Mouse (Mus musculus): ENCODE measurements around the gene Vmo1. TPM values are rescaled to one million over a fixed set of nuclear protein-coding genes. Genes with fewer than 3 reads are reported as not detected.

The Vmo1 gene
- polyA plus RNA-seq, 1 experiment from 2014 or later, result 1.0 TPM

GRCm38 (mm10) chr11:70469764-70470163 is 44.7 kb downstream of the Vmo1 start:
- no peak overlapping the region for H3K4me2 ChIP-seq (ENCODE audit: low read depth, low read length)
- no peaks in the 10 kb centered on the region for H3K4me1 ChIP-seq (ENCODE audit: insufficient read depth)
- no peak for TF ChIP-seq CTCF (IDR thresholded peaks at IDR 0.05; ENCODE audit: low read depth)
- 77% methylated on average over 3 of the region's 3 CpGs for WGBS (ENCODE audit: insufficient replicate concordance)
- no peak for ATAC-seq
- no peak overlapping the region for H3K9ac ChIP-seq (replicated peaks)
- no peak overlapping the region for H3K27ac ChIP-seq (ENCODE audit: low read depth)
- no peak overlapping the region for H3K4me3 ChIP-seq (ENCODE audit: low read depth, low read length)
- peaks cover 17% of the 10 kb centered on the region for H3K27me3 ChIP-seq (ENCODE audit: insufficient read depth, low read length)
- H3K36me3 ChIP-seq (replicated peaks; ENCODE audit: insufficient read depth, low read length), result no peaks in the 10 kb centered on the region
- DNase-seq, result no peak
- no peaks in the 10 kb centered on the region for H3K9me3 ChIP-seq (ENCODE audit: low read length)

GRCm38 (mm10) chr11:70467902-70468619 is 46.4 kb downstream of the Vmo1 start:
- H3K9ac ChIP-seq (replicated peaks), result no peak overlapping the region
- H3K4me2 ChIP-seq (ENCODE audit: low read depth, low read length), result no peak overlapping the region
- DNase-seq (no peak), ATAC-seq (peak; percentile 38; the same call in 1 of the 2 replicates)
- H3K27me3 ChIP-seq (ENCODE audit: insufficient read depth, low read length), result peaks cover 24% of the 10 kb centered on the region
- H3K27ac ChIP-seq (ENCODE audit: low read depth), result peak overlapping the region; percentile 66; the same call in 1 of the 2 replicates
- H3K4me1 ChIP-seq (ENCODE audit: insufficient read depth), result no peaks in the 10 kb centered on the region
- TF ChIP-seq CTCF (IDR thresholded peaks at IDR 0.05; ENCODE audit: low read depth) (no peak), EP300 (IDR thresholded peaks at IDR 0.05; ENCODE audit: low read depth) (no peak)
- no peak overlapping the region for H3K4me3 ChIP-seq (ENCODE audit: low read depth, low read length)
- no peaks in the 10 kb centered on the region for H3K9me3 ChIP-seq (ENCODE audit: low read length)
- WGBS (ENCODE audit: insufficient replicate concordance), result 54% methylated on average over 5 of the region's 5 CpGs
- H3K36me3 ChIP-seq (replicated peaks; ENCODE audit: insufficient read depth, low read length), result no peaks in the 10 kb centered on the region

- WGBS (ENCODE audit: insufficient replicate concordance), result 43% methylated on average over 23 of the region's 23 CpGs
- H3K9me3 ChIP-seq (ENCODE audit: low read length), result no peaks in the 10 kb centered on the region
- no peaks in the 10 kb centered on the region for H3K4me1 ChIP-seq (ENCODE audit: insufficient read depth)
- H3K4me2 ChIP-seq (ENCODE audit: low read depth, low read length), result peak overlapping the region; percentile 46
- peaks cover 24% of the 10 kb centered on the region for H3K27me3 ChIP-seq (ENCODE audit: insufficient read depth, low read length)
- TF ChIP-seq CTCF (IDR thresholded peaks at IDR 0.05; ENCODE audit: low read depth) (no peak), EP300 (IDR thresholded peaks at IDR 0.05; ENCODE audit: low read depth) (no peak)
- H3K27ac ChIP-seq (ENCODE audit: low read depth), result no peak overlapping the region
- DNase-seq, result no peak
- no peaks in the 10 kb centered on the region for H3K36me3 ChIP-seq (replicated peaks; ENCODE audit: insufficient read depth, low read length)
- H3K4me3 ChIP-seq (ENCODE audit: low read depth, low read length), result peak overlapping the region; percentile 14
- no peak overlapping the region for H3K9ac ChIP-seq (replicated peaks)
- ATAC-seq, result no peak
Observed at GRCm38 (mm10) chr11:70465824-70466223, 48.6 kb downstream of the Vmo1 start.

GRCm38 (mm10) chr11:70465211-70465610 is 49.2 kb downstream of the Vmo1 start:
- Histone ChIP-seq H3K9me3 (ENCODE audit: low read length) (no peaks in the 10 kb centered on the region), H3K9ac (replicated peaks) (no peak overlapping the region), H3K4me1 (ENCODE audit: insufficient read depth) (no peaks in the 10 kb centered on the region), H3K4me2 (ENCODE audit: low read depth, low read length) (no peak overlapping the region), H3K4me3 (ENCODE audit: low read depth, low read length) (no peak overlapping the region), H3K27ac (ENCODE audit: low read depth) (no peak overlapping the region), H3K36me3 (replicated peaks; ENCODE audit: insufficient read depth, low read length) (no peaks in the 10 kb centered on the region), H3K27me3 (ENCODE audit: insufficient read depth, low read length) (peaks cover 30% of the 10 kb centered on the region)
- 31% methylated on average over 16 of the region's 16 CpGs for WGBS (ENCODE audit: insufficient replicate concordance)
- no peak for TF ChIP-seq EP300 (IDR thresholded peaks at IDR 0.05; ENCODE audit: low read depth)
- no peak for DNase-seq
- ATAC-seq, result no peak

GRCm38 (mm10) chr11:70463970-70464369 is 50.4 kb downstream of the Vmo1 start:
- no peak for DNase-seq
- Histone ChIP-seq H3K9ac (replicated peaks) (no peak overlapping the region), H3K4me2 (ENCODE audit: low read depth, low read length) (no peak overlapping the region), H3K4me1 (ENCODE audit: insufficient read depth) (no peaks in the 10 kb centered on the region; the same call in 1 of the 2 replicates), H3K36me3 (replicated peaks; ENCODE audit: insufficient read depth, low read length) (no peaks in the 10 kb centered on the region), H3K27ac (ENCODE audit: low read depth) (no peak overlapping the region), H3K27me3 (ENCODE audit: insufficient read depth, low read length) (peaks cover 37% of the 10 kb centered on the region), H3K9me3 (ENCODE audit: low read length) (no peaks in the 10 kb centered on the region), H3K4me3 (ENCODE audit: low read depth, low read length) (no peak overlapping the region)
- 81% methylated on average over 5 of the region's 5 CpGs for WGBS (ENCODE audit: insufficient replicate concordance)
- TF ChIP-seq CTCF (IDR thresholded peaks at IDR 0.05; ENCODE audit: low read depth) (no peak), EP300 (IDR thresholded peaks at IDR 0.05; ENCODE audit: low read depth) (no peak)
- no peak for ATAC-seq

Other genes with a start within 250 kb of the Vmo1 start
- 0.08 TPM in 1 of 2 replicates, not detected in the other for gene Alox12e, start 192.0 kb downstream of the Vmo1 start, polyA plus RNA-seq (2015; fragmentation: Nextera tagmentation; extraction: Ambion mirVana)
- gene Alox15, start 162.6 kb downstream of the Vmo1 start, polyA plus RNA-seq (2015; fragmentation: Nextera tagmentation; extraction: Ambion mirVana), result 0.49 and 0.56 TPM in 2 replicates
- 6.1 and 6.4 TPM in 2 replicates for gene Pelp1, start 104.6 kb downstream of the Vmo1 start, polyA plus RNA-seq (2015; fragmentation: Nextera tagmentation; extraction: Ambion mirVana)
- gene Arrb2, start 82.0 kb downstream of the Vmo1 start, polyA plus RNA-seq (2015; fragmentation: Nextera tagmentation; extraction: Ambion mirVana), result 20.0 and 21.8 TPM in 2 replicates
- gene Med11, start 62.7 kb downstream of the Vmo1 start, polyA plus RNA-seq (2015; fragmentation: Nextera tagmentation; extraction: Ambion mirVana), result 14.3 and 15.1 TPM in 2 replicates
- 0.59 and 0.70 TPM in 2 replicates for gene Zmynd15, start 55.2 kb downstream of the Vmo1 start, polyA plus RNA-seq (2015; fragmentation: Nextera tagmentation; extraction: Ambion mirVana)
- gene Cxcl16, start 54.6 kb downstream of the Vmo1 start, polyA plus RNA-seq (2015; fragmentation: Nextera tagmentation; extraction: Ambion mirVana), result 9.2 and 9.4 TPM in 2 replicates
- gene Tm4sf5, start 9.4 kb downstream of the Vmo1 start, polyA plus RNA-seq (2015; fragmentation: Nextera tagmentation; extraction: Ambion mirVana), result 1.7 and 2.8 TPM in 2 replicates
- 28.0 and 30.8 TPM in 2 replicates for gene Gltpd2, start 4.6 kb upstream of the Vmo1 start, polyA plus RNA-seq (2015; fragmentation: Nextera tagmentation; extraction: Ambion mirVana)
- gene Psmb6, start 10.8 kb upstream of the Vmo1 start, polyA plus RNA-seq (2015; fragmentation: Nextera tagmentation; extraction: Ambion mirVana), result 317 and 325 TPM in 2 replicates
- gene Gm40193, start 18.3 kb upstream of the Vmo1 start, polyA plus RNA-seq (2015; fragmentation: Nextera tagmentation; extraction: Ambion mirVana), result not detected in 2 replicates
- 1.6 and 1.8 TPM in 2 replicates for gene Pld2, start 25.4 kb upstream of the Vmo1 start, polyA plus RNA-seq (2015; fragmentation: Nextera tagmentation; extraction: Ambion mirVana)
- gene Mink1, start 48.3 kb upstream of the Vmo1 start, polyA plus RNA-seq (2015; fragmentation: Nextera tagmentation; extraction: Ambion mirVana), result 3.7 and 3.9 TPM in 2 replicates
- not detected in 2 replicates for gene 4930544D05Rik, start 101.2 kb upstream of the Vmo1 start, polyA plus RNA-seq (2015; fragmentation: Nextera tagmentation; extraction: Ambion mirVana)
- 0.19 TPM in 1 of 2 replicates, not detected in the other for gene Chrne, start 104.6 kb upstream of the Vmo1 start, polyA plus RNA-seq (2015; fragmentation: Nextera tagmentation; extraction: Ambion mirVana)
- 3.5 and 4.1 TPM in 2 replicates for gene Gp1ba, start 124.5 kb upstream of the Vmo1 start, polyA plus RNA-seq (2015; fragmentation: Nextera tagmentation; extraction: Ambion mirVana)
- 54.8 and 55.3 TPM in 2 replicates for gene Rnf167, start 132.6 kb upstream of the Vmo1 start, polyA plus RNA-seq (2015; fragmentation: Nextera tagmentation; extraction: Ambion mirVana)
- gene Slc25a11, start 132.9 kb upstream of the Vmo1 start, polyA plus RNA-seq (2015; fragmentation: Nextera tagmentation; extraction: Ambion mirVana), result 140 and 143 TPM in 2 replicates
- 918 and 940 TPM in 2 replicates for gene Pfn1, start 140.0 kb upstream of the Vmo1 start, polyA plus RNA-seq (2015; fragmentation: Nextera tagmentation; extraction: Ambion mirVana)
- gene Eno3, start 142.6 kb upstream of the Vmo1 start, polyA plus RNA-seq (2015; fragmentation: Nextera tagmentation; extraction: Ambion mirVana), result 4.0 and 21.3 TPM in 2 replicates
- 36.6 and 42.1 TPM in 2 replicates for gene Spag7, start 154.8 kb upstream of the Vmo1 start, polyA plus RNA-seq (2015; fragmentation: Nextera tagmentation; extraction: Ambion mirVana)
- 2.8 and 3.4 TPM in 2 replicates for gene Camta2, start 173.5 kb upstream of the Vmo1 start, polyA plus RNA-seq (2015; fragmentation: Nextera tagmentation; extraction: Ambion mirVana)
- 8.3 and 10.8 TPM in 2 replicates for gene Inca1, start 185.5 kb upstream of the Vmo1 start, polyA plus RNA-seq (2015; fragmentation: Nextera tagmentation; extraction: Ambion mirVana)
- gene Kif1c, start 185.9 kb upstream of the Vmo1 start, polyA plus RNA-seq (2015; fragmentation: Nextera tagmentation; extraction: Ambion mirVana), result 1.8 and 2.2 TPM in 2 replicates
- gene Zfp3, start 249.6 kb upstream of the Vmo1 start, polyA plus RNA-seq (2015; fragmentation: Nextera tagmentation; extraction: Ambion mirVana), result 1.9 and 2.0 TPM in 2 replicates